Mouse (Mus musculus) gastrocnemius, postnatal 14 days (tissue): ENCODE data around the gene Iqch. TPM values are rescaled to one million over a fixed set of nuclear protein-coding genes. Genes with fewer than 3 reads are reported as not detected.
"Not testable (repeated sequence)": the region's sequence is repeated elsewhere in the genome, so short reads cannot be mapped to it uniquely, and the experiment has no call there.

Experiments used
- DNase-seq: peaks from one replicate; pipeline ENCODE4 v3.0.0; 2021; ENCODE audit warnings: mixed read lengths
- intact Hi-C: fragments of 180-260 bp; cut with DNase I; formaldehyde crosslinking; loops from one replicate; pipeline ENCODE4 v1.15.1; 2025; ENCODE audit warnings: low total_unique reads
- total RNA-seq, 2 experiments: library from RNA; stranded (reverse); gene quantifications; 2 replicates each; pipeline ENCODE4 v1.2.3; 2021

Iqch gene
- total RNA-seq, 2 experiments from 2014 or later = 0.07 TPM; not detected in 1

GRCm38 (mm10) chr9:63572874-63573273 lies 29.4 kb downstream of the Iqch start:
- no peak for DNase-seq
- intact Hi-C loops = no loop called here

- no peak for DNase-seq
- intact Hi-C loops = no loop called here
These were observed 30.4 kb downstream of the Iqch start for GRCm38 (mm10) chr9:63571895-63572294.

- DNase-seq = no peak
- intact Hi-C loops = no loop called here
These were observed 33.5 kb downstream of the Iqch start for GRCm38 (mm10) chr9:63568808-63569207.

- DNase-seq = no peak
- intact Hi-C loops = no loop called here
These were observed 34.0 kb downstream of the Iqch start for GRCm38 (mm10) chr9:63568314-63568713.

GRCm38 (mm10) chr9:63563436-63563835 lies 38.9 kb downstream of the Iqch start:
- no peak for DNase-seq
- intact Hi-C loops = no loop called here

- intact Hi-C loops = no loop called here
These were observed 40.4 kb downstream of the Iqch start for GRCm38 (mm10) chr9:63561931-63562330.

GRCm38 (mm10) chr9:63556933-63557332 lies 45.4 kb downstream of the Iqch start:
- intact Hi-C loops = no loop called here
- DNase-seq = no peak

More at GRCm38 (mm10) chr9:63561931-63562330, 40.4 kb downstream of the Iqch start:
- no peak for DNase-seq

GRCm38 (mm10) chr9:63556316-63556715 lies 46.0 kb downstream of the Iqch start:
- intact Hi-C loops = no loop called here
- peak; percentile 31 for DNase-seq

- DNase-seq = peak; percentile 9
- intact Hi-C loops = no loop called here
These were observed 46.8 kb downstream of the Iqch start for GRCm38 (mm10) chr9:63555460-63555990.

- intact Hi-C loops = no loop called here
These were observed 48.7 kb downstream of the Iqch start for GRCm38 (mm10) chr9:63553628-63554027.

GRCm38 (mm10) chr9:63550701-63551100 lies 51.6 kb downstream of the Iqch start:
- intact Hi-C loops = not testable (repeated sequence)

More at GRCm38 (mm10) chr9:63553628-63554027, 48.7 kb downstream of the Iqch start:
- DNase-seq = no peak

GRCm38 (mm10) chr9:63548966-63549365 lies 53.3 kb downstream of the Iqch start:
- intact Hi-C loops = no loop called here
- no peak for DNase-seq

More at GRCm38 (mm10) chr9:63550701-63551100, 51.6 kb downstream of the Iqch start:
- DNase-seq = not testable (repeated sequence)

- intact Hi-C loops = no loop called here
- DNase-seq = no peak
These were observed 60.4 kb downstream of the Iqch start for GRCm38 (mm10) chr9:63541926-63542325.

GRCm38 (mm10) chr9:63541301-63541700 lies 61.0 kb downstream of the Iqch start:
- intact Hi-C loops = no loop called here
- no peak for DNase-seq

- no peak for DNase-seq
- intact Hi-C loops = no loop called here
These were observed 64.8 kb downstream of the Iqch start for GRCm38 (mm10) chr9:63537489-63537888.

GRCm38 (mm10) chr9:63535042-63535441 lies 67.3 kb downstream of the Iqch start:
- DNase-seq = no peak
- intact Hi-C loops = no loop called here

GRCm38 (mm10) chr9:63534371-63534780 lies 67.9 kb downstream of the Iqch start:
- intact Hi-C loops = no loop called here

GRCm38 (mm10) chr9:63532966-63533711 lies 69.2 kb downstream of the Iqch start:
- intact Hi-C loops = no loop called here
- DNase-seq = no peak

More at GRCm38 (mm10) chr9:63534371-63534780, 67.9 kb downstream of the Iqch start:
- DNase-seq = no peak

GRCm38 (mm10) chr9:63523937-63524253 lies 78.4 kb downstream of the Iqch start:
- intact Hi-C loops = no loop called here
- DNase-seq = no peak

- DNase-seq = no peak
- intact Hi-C loops = no loop called here
These were observed 78.9 kb downstream of the Iqch start for GRCm38 (mm10) chr9:63523251-63523936.

- no peak for DNase-seq
- intact Hi-C loops = no loop called here
These were observed 89.4 kb downstream of the Iqch start for GRCm38 (mm10) chr9:63512851-63513250.
